Mouse (Mus musculus) skeletal muscle tissue, adult 2 months (tissue): ENCODE data around the gene Dlg2.
A peak's percentile ranks its signal among the peaks of the same experiment; 100 is the strongest.

ENCODE experiments used
- DNase-seq: peaks from one replicate; pipeline ENCODE4 v3.0.0-alpha.2; 2012; ENCODE audit warnings: low read depth, low spot score

The Dlg2 gene

GRCm38 (mm10) chr7:90539481-90540402, 63.3 kb downstream of the Dlg2 start:
- DNase-seq, result no peak

GRCm38 (mm10) chr7:90540811-90541323, 64.4 kb downstream of the Dlg2 start:
- DNase-seq, result no peak

- DNase-seq, result no peak
These were observed 76.9 kb downstream of the Dlg2 start for GRCm38 (mm10) chr7:90553399-90553798.

GRCm38 (mm10) chr7:90554421-90554820, 77.9 kb downstream of the Dlg2 start:
- no peak for DNase-seq

- no peak for DNase-seq
These were observed 92.7 kb downstream of the Dlg2 start for GRCm38 (mm10) chr7:90569130-90569529.

GRCm38 (mm10) chr7:90587795-90588194, 111.3 kb downstream of the Dlg2 start:
- no peak for DNase-seq

GRCm38 (mm10) chr7:90588318-90588717, 111.8 kb downstream of the Dlg2 start:
- no peak for DNase-seq

GRCm38 (mm10) chr7:90609764-90610163, 133.3 kb downstream of the Dlg2 start:
- DNase-seq, result no peak

- DNase-seq, result no peak
These were observed 154.1 kb downstream of the Dlg2 start for GRCm38 (mm10) chr7:90630546-90630945.

GRCm38 (mm10) chr7:90649512-90649911, 173.0 kb downstream of the Dlg2 start:
- no peak for DNase-seq

GRCm38 (mm10) chr7:90651128-90651527, 174.7 kb downstream of the Dlg2 start:
- DNase-seq, result no peak

GRCm38 (mm10) chr7:90651611-90652010, 175.1 kb downstream of the Dlg2 start:
- no peak for DNase-seq

- peak; percentile 16 for DNase-seq
These were observed 182.1 kb downstream of the Dlg2 start for GRCm38 (mm10) chr7:90658593-90658992.

GRCm38 (mm10) chr7:90694050-90694449, 217.6 kb downstream of the Dlg2 start:
- no peak for DNase-seq

GRCm38 (mm10) chr7:90696181-90696950, 219.9 kb downstream of the Dlg2 start:
- no peak for DNase-seq

GRCm38 (mm10) chr7:90703163-90703852, 226.8 kb downstream of the Dlg2 start:
- no peak for DNase-seq

GRCm38 (mm10) chr7:90703951-90704350, 227.5 kb downstream of the Dlg2 start:
- DNase-seq, result no peak

- no peak for DNase-seq
These were observed 257.6 kb downstream of the Dlg2 start for GRCm38 (mm10) chr7:90734086-90734485.

- DNase-seq, result no peak
These were observed 259.9 kb downstream of the Dlg2 start for GRCm38 (mm10) chr7:90736369-90736768.

- no peak for DNase-seq
These were observed 272.2 kb downstream of the Dlg2 start for GRCm38 (mm10) chr7:90748636-90749035.

- no peak for DNase-seq
These were observed 311.5 kb downstream of the Dlg2 start for GRCm38 (mm10) chr7:90787945-90788344.

GRCm38 (mm10) chr7:90791522-90791921, 315.1 kb downstream of the Dlg2 start:
- DNase-seq, result no peak
